Mouse (Mus musculus) left cerebral cortex, postnatal 10 days (tissue): ENCODE data around the gene Smcr8. TPM values are rescaled to one million over a fixed set of nuclear protein-coding genes. Genes with fewer than 3 reads are reported as not detected.

Experiments used
- DNase-seq, 2 experiments: peaks; one replicate each; pipeline ENCODE4 v3.0.0; 2021 to 2022; ENCODE audit warnings: low spot score in 2 of 2, mixed read lengths in 1 of 2; ENCODE audit errors: extremely low spot score in 1 of 2
- intact Hi-C: fragments of 180-260 bp; cut with DNase I; formaldehyde crosslinking; loops from one replicate; pipeline ENCODE4 v1.15.1; 2025
- microRNA-seq: library from miRNA; unstranded; fragments of <30 nt; microRNA quantifications from one replicate; pipeline ENCODE4 v1.2.0, GENCODE M21; 2022
- total RNA-seq, 2 experiments: library from RNA; stranded (reverse); gene quantifications; 2 replicates each; pipeline ENCODE4 v1.2.3; 2021

The Smcr8 gene
- total RNA-seq, 2 experiments from 2014 or later, result 24.6 to 26.0 TPM

GRCm38 (mm10) chr11:60826700-60827099 is 49.4 kb downstream of the Smcr8 start:
- DNase-seq, result no peak
- intact Hi-C loops, result no loop called here

- intact Hi-C loops, result no loop called here
- DNase-seq, result no peak
Measured at GRCm38 (mm10) chr11:60827241-60827945, 50.1 kb downstream of the Smcr8 start.

GRCm38 (mm10) chr11:60828903-60829302 is 51.6 kb downstream of the Smcr8 start:
- no peak for DNase-seq
- intact Hi-C loops, result no loop called here

GRCm38 (mm10) chr11:60830433-60831052 is 53.2 kb downstream of the Smcr8 start, which contains the start of gene Dhrs7b:
Dhrs7b (plus strand) TSS chr11:60830631.
- peak; percentile 87 to 90 for DNase-seq
- intact Hi-C loops, result loop anchor here (5.0 kb wide), 1 partner anchor 47 kb away; the partner anchor contains the start of gene Tmem11

- DNase-seq, result no peak
- intact Hi-C loops, result no loop called here
Measured at GRCm38 (mm10) chr11:60836897-60837296, 59.6 kb downstream of the Smcr8 start.

Small RNAs within 50 kb of the gene (microRNA-seq; reads per million reads assigned to microRNA genes)
- gene Mir5100, result 4.9 reads per million, percentile 17 among the genes with 10 or more reads in this experiment

Other genes starting within 250 kb of the Smcr8 start
- gene Alkbh5, start 241.1 kb upstream of the Smcr8 start, total RNA-seq, result 10 to 100 TPM; 35.8 to 35.9 TPM
- 10 to 100 TPM; 32.5 to 33.9 TPM for gene Llgl1, start 77.8 kb upstream of the Smcr8 start, total RNA-seq
- 10 to 100 TPM; 48.5 to 59.6 TPM for gene Flii, start 50.3 kb upstream of the Smcr8 start, total RNA-seq
- 10 to 100 TPM; 25.9 to 26.2 TPM for gene Mief2, start 49.1 kb upstream of the Smcr8 start, total RNA-seq
- gene Top3a, start 159 bp upstream of the Smcr8 start, total RNA-seq, result 1 to 10 TPM; 4.7 to 5.3 TPM
- 1 to 10 TPM; 3.3 to 4.2 TPM for gene Shmt1, start 34.2 kb downstream of the Smcr8 start, total RNA-seq
- gene Dhrs7b, start 53.1 kb downstream of the Smcr8 start, total RNA-seq, result 10 to 100 TPM; 29.1 to 29.7 TPM
- gene Tmem11, start 101.7 kb downstream of the Smcr8 start, total RNA-seq, result 10 to 100 TPM; 25.2 TPM
- 10 to 100 TPM; 12.4 to 13.7 TPM for gene Natd1, start 137.2 kb downstream of the Smcr8 start, total RNA-seq
- 10 to 100 TPM; 13.4 to 14.3 TPM for gene Map2k3, start 154.5 kb downstream of the Smcr8 start, total RNA-seq
- gene Kcnj12, start 245.0 kb downstream of the Smcr8 start, total RNA-seq, result 1 to 10 TPM; 8.2 to 8.3 TPM